Mouse (Mus musculus): ENCODE measurements around the gene Gm6890. TPM values are rescaled to one million over a fixed set of nuclear protein-coding genes. Genes with fewer than 3 reads are reported as not detected.
"Not testable (repeated sequence)": the region's sequence is repeated elsewhere in the genome, so short reads cannot be mapped to it uniquely, and the experiment has no call there.

Gm6890 gene
- not detected in 2 replicates for polyA plus RNA-seq (2016; fragmentation: Nextera tagmentation; extraction: Ambion mirVana)

- H3K4me1 ChIP-seq; H3K4me2 ChIP-seq (replicated peaks); H3K36me3 ChIP-seq; H3K27me3 ChIP-seq; H3K9ac ChIP-seq; H3K4me3 ChIP-seq; H3K9me3 ChIP-seq (replicated peaks); ATAC-seq (ENCODE audit: low FRiP score); H3K27ac ChIP-seq: not testable (repeated sequence)
- WGBS: 91% methylated on average over 8 of the region's 9 CpGs
Observed at GRCm38 (mm10) chrX:74740627-74741026, at the start of gene Gm6890. Gm6890 (plus strand) TSS chrX:74740927.

GRCm38 (mm10) chrX:74726195-74726594 lies 14.5 kb upstream of the Gm6890 start:
- WGBS: 91% methylated on average over 10 of the region's 10 CpGs

GRCm38 (mm10) chrX:74770715-74771114 lies 30.0 kb downstream of the Gm6890 start:
- not testable (repeated sequence) for ATAC-seq (ENCODE audit: low FRiP score); H3K4me2 ChIP-seq (replicated peaks); H3K27me3 ChIP-seq; H3K9me3 ChIP-seq (replicated peaks); H3K4me1 ChIP-seq; H3K36me3 ChIP-seq; H3K9ac ChIP-seq; H3K4me3 ChIP-seq; H3K27ac ChIP-seq
- no CpG with 5 or more reads among the region's 1 CpGs for WGBS

More at GRCm38 (mm10) chrX:74726195-74726594, 14.5 kb upstream of the Gm6890 start:
- H3K9me3 ChIP-seq (replicated peaks); H3K9ac ChIP-seq; H3K4me2 ChIP-seq (replicated peaks); H3K4me1 ChIP-seq; H3K4me3 ChIP-seq; H3K27me3 ChIP-seq; H3K27ac ChIP-seq; H3K36me3 ChIP-seq; ATAC-seq (ENCODE audit: low FRiP score): not testable (repeated sequence)

Other genes starting within 250 kb of the Gm6890 start
- not detected in 2 replicates for gene Olfr1326-ps1, start 166.0 kb upstream of the Gm6890 start, polyA plus RNA-seq (2016; fragmentation: Nextera tagmentation; extraction: Ambion mirVana)
- gene Olfr1325, start 148.2 kb upstream of the Gm6890 start, polyA plus RNA-seq (2016; fragmentation: Nextera tagmentation; extraction: Ambion mirVana): not detected in 2 replicates
- gene Gm5640, start 95.3 kb upstream of the Gm6890 start, polyA plus RNA-seq (2016; fragmentation: Nextera tagmentation; extraction: Ambion mirVana): 0.15 TPM in 1 of 2 replicates, not detected in the other
- gene Gm5936, start 96.3 kb downstream of the Gm6890 start, polyA plus RNA-seq (2016; fragmentation: Nextera tagmentation; extraction: Ambion mirVana): not detected in 2 replicates

Data from hindbrain, embryonic 12.5 days (tissue).